Comparison of ENCODE assay signal across 22 mouse cellular contexts in genomic region chr9:24091875-24092274, GRCm38 (mm10). TPM values are rescaled to one million over a fixed set of nuclear protein-coding genes. Genes with fewer than 3 reads are reported as not detected.
A peak's percentile ranks its signal among the peaks of the same experiment; 100 is the strongest.
DNase-seq lines count a peak whose midpoint lies in the region; TF ChIP-seq lines count a peak whose summit lies in the region.
"Had no signal": no experiment of that assay in that cellular context is flagged by ENCODE, and none has a peak within 500 bp of the region (broad histone marks: within the 10 kb centered on the region; RNA-seq: fewer than 3 reads in every experiment).

No protein-coding gene starts in this region.

- H3K9ac ChIP-seq in CH12.LX (ENCODE audit: insufficient read depth, low read depth) = no peak overlapping the region

- H3K4me2 ChIP-seq in CH12.LX (ENCODE audit: insufficient read depth, low read depth, poor library complexity, severe bottlenecking) = no peak overlapping the region

- no peaks in the 10 kb centered on the region for H3K27me3 ChIP-seq in CH12.LX (replicated peaks)
- H3K27me3 ChIP-seq: Patski had no signal

- no peaks in the 10 kb centered on the region for H3K9me3 ChIP-seq in CH12.LX (replicated peaks; ENCODE audit: low read length)
- H3K9me3 ChIP-seq: G1E had no signal

- TF ChIP-seq EP300 in CH12.LX (IDR thresholded peaks at IDR 0.05; ENCODE audit: low read length) = peak; percentile 60

- no peaks in the 10 kb centered on the region for H3K36me3 ChIP-seq in CH12.LX (replicated peaks in 1 of 2; ENCODE audit: control insufficient read depth in 1 of 2, insufficient read depth in 1 of 2, low read length in 1 of 2)
- H3K36me3 ChIP-seq: G1E had no signal

- TF ChIP-seq POLR2A in CH12.LX (IDR thresholded peaks at IDR 0.05; ENCODE audit: low read depth, low read length) = no peak

- no peak overlapping the region for H3K4me3 ChIP-seq in CH12.LX (replicated peaks in 1 of 3; ENCODE audit: low read depth in 2 of 3, low read length in 2 of 3, poor library complexity in 1 of 3)

- TF ChIP-seq CTCF in CH12.LX (conservative IDR thresholded peaks at IDR 0.05 in 1 of 2, IDR thresholded peaks at IDR 0.05 in 1 of 2; ENCODE audit: low read depth in 2 of 2, low read length in 2 of 2) = no peak

- H3K27ac ChIP-seq in CH12.LX (ENCODE audit: insufficient read depth, low read depth) = no peak overlapping the region

- dilution Hi-C loops in CH12.LX (cut with MboI; ENCODE audit: extremely low pct_ligation_motif_present, extremely low pct_unique_long_range_greater_than_20kb, low sequenced_read_pairs) = no loop called here

- H3K4me1 ChIP-seq in CH12.LX (ENCODE audit: control insufficient read depth in 1 of 2, insufficient read depth in 2 of 2) = peaks cover 7 to 22% of the 10 kb centered on the region in 2 experiments; a peak in 3 of 4 replicates

- no peaks in the 10 kb centered on the region for H3K79me2 ChIP-seq in CH12.LX (replicated peaks; ENCODE audit: control insufficient read depth, extremely low read depth, insufficient read depth, poor library complexity, severe bottlenecking)

- TF ChIP-seq RAD21 in CH12.LX (IDR thresholded peaks at IDR 0.05; ENCODE audit: low read depth, low read length) = no peak

- in situ Hi-C loops in CH12.LX (cut with MboI; ENCODE audit: low pct_ligation_motif_present, low pct_unique_long_range_greater_than_20kb, low sequenced_read_pairs) = no loop called here

- no peak for DNase-seq in CH12.LX (ENCODE audit: extremely low read depth)
- no peak for DNase-seq in thymus, postnatal 0 days (ENCODE audit: low spot score)
- DNase-seq: adrenal gland, adult 2 months; adrenal gland, adult 8-10 months; adrenal gland, postnatal 10 days; adrenal gland, postnatal 14 days; adrenal gland, postnatal 25 days; adrenal gland, postnatal 36 days; B cell, adult 2 months; cerebellum, adult 11 months; cerebellum, adult 11-12 months; cerebellum, adult 18-20 months; cerebellum, adult 2 months; cerebellum, adult 8-10 months had no signal

TF ChIP-seq in CH12.LX, 34 proteins besides CTCF, POLR2A, EP300 and RAD21:
- TF ChIP-seq ZNF384 (IDR thresholded peaks at IDR 0.05; ENCODE audit: low read depth, low read length) (peak; percentile 90), CHD1 (IDR thresholded peaks at IDR 0.05; ENCODE audit: low read depth, low read length) (no peak), IRF4 (IDR thresholded peaks at IDR 0.05; ENCODE audit: low read depth, low read length) (0 out of 2 replicates have a peak, but pooled peaks have one; percentile 28), JUND (conservative IDR thresholded peaks at IDR 0.05; ENCODE audit: low read depth, low read length) (0 out of 2 replicates have a peak, but pooled peaks have one; percentile 14), ETS1 (conservative IDR thresholded peaks at IDR 0.05; ENCODE audit: low read depth, low read length) (no peak), UBTF (IDR thresholded peaks at IDR 0.05; ENCODE audit: low read depth, low read length) (no peak), NRF1 (IDR thresholded peaks at IDR 0.05; ENCODE audit: low read depth, low read length) (no peak), SMC3 (IDR thresholded peaks at IDR 0.05; ENCODE audit: low read depth, low read length) (no peak), ZMIZ1 (IDR thresholded peaks at IDR 0.05; ENCODE audit: low read depth, low read length) (no peak), MXI1 (IDR thresholded peaks at IDR 0.05; ENCODE audit: low read depth, low read length) (no peak)

RNA-seq across cellular contexts. Expression of gene Npsr1, which starts 5.9 kb away (rescaled TPM):
- total RNA-seq in CH12.LX (2012; rRNA removed) (0.13 and 0.38 TPM in 2 replicates), CH12.LX (2014; rRNA removed) (0.13 TPM in 1 of 2 replicates, not detected in the other)
- not detected in 2 replicates for polyA plus RNA-seq in CH12.LX (2012; ENCODE audit: insufficient read length, low read depth)
- 1.0 and 1.3 TPM in 2 replicates for polyA plus RNA-seq in thymus, postnatal 0 days (2015; fragmentation: Nextera tagmentation; extraction: Ambion mirVana)
- total RNA-seq: adrenal gland, adult 18-20 months; adrenal gland, adult 2 months; adrenal gland, postnatal 10 days; adrenal gland, postnatal 14 days; adrenal gland, postnatal 25 days; adrenal gland, postnatal 36 days; adrenal gland, postnatal 4 days; ES-E14; MEL had no signal
- polyA plus RNA-seq: activated CD4-positive, CD25-positive, alpha-beta regulatory T cell, adult 4 months; adrenal gland, adult 2 months; C2C12; G1E; Patski had no signal
